Mouse (Mus musculus) lung, postnatal 0 days (tissue): ENCODE data around the gene Add2.

Experiments used
- CTCF ChIP-seq: IDR thresholded peaks from 2 replicates; pipeline ENCODE4 v1.5.1; 2016; ENCODE audit warnings: antibody characterized with exemption, mild to moderate bottlenecking
- EP300 ChIP-seq: IDR thresholded peaks from 2 replicates; pipeline ENCODE4 v1.6.1; 2016; ENCODE audit warnings: antibody characterized with exemption, mild to moderate bottlenecking, control low read depth

DNA sequence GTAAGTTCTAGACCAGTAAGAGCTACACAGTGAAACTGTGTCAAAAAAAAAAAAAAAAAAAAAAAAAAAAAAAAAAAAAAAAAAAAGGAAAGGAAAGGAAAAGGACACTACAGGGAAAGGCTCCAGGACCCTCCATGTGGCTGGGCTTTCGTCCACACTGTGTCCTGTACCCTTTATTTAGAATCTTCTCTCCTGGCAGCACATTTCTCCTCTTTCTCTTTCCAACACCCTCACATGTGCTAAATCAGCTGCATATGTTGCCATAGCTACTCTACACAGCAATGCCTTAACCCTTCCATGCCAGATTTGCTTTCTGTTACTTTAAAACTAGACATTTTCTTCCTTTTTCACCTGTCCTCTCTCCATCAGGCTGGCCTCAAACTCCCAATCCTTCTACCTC lies 11.7 kb downstream of the Add2 start:
- TF ChIP-seq CTCF (no peak), EP300 (no peak)
